Mouse (Mus musculus) liver, embryonic 14.5 days (tissue): ENCODE data around the gene Ulk3.

Experiments used
- CTCF ChIP-seq: IDR thresholded peaks from 2 replicates; pipeline ENCODE4 v1.5.1; 2016; ENCODE audit warnings: antibody characterized with exemption, low read depth, control low read depth
- EP300 ChIP-seq: IDR thresholded peaks from 2 replicates; pipeline ENCODE4 v1.6.1; 2016; ENCODE audit warnings: antibody characterized with exemption, low read depth

DNA sequence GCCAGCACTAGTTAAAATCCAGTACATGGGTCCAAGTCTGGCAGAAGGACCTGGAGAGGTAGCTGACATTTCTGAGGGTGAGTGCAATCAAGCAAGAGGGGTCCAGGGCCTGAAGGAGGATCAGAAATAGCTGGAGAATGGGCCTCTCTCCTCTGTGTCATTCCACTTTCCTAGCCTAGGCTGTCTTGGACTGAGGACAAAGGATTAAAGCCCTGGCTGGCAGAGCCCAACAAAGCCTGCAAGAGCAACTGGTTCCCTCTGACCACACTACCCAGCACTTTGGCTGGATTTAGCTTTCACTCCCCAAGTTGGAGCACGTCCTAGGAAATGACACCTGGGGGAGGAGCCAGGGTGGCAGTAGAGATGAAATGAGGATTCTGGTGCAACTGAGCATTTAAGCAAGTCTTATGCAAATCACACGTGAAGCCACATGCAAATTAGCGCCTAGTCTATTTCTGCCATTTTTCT is 21.1 kb downstream of the Ulk3 start:
- TF ChIP-seq CTCF (no peak), EP300 (no peak)
